8 mouse cellular contexts compared by ENCODE assay signal in genomic region chr2:162734286-162734685, GRCm38 (mm10).
"Had no signal": no experiment of that assay in that cellular context is flagged by ENCODE, and none has a peak within 500 bp of the region (broad histone marks: within the 10 kb centered on the region; RNA-seq: fewer than 3 reads in every experiment).

No protein-coding gene starts in this region.

- H3K4me3 ChIP-seq: limb, embryonic 13.5 days; midbrain, embryonic 13.5 days had no signal

- DNase-seq: kidney, postnatal 25 days; lung, adult 18-20 months; right cerebral cortex, postnatal 14 days; thymus, postnatal 14 days had no signal

- ATAC-seq: midbrain, embryonic 13.5 days had no signal

- H3K4me2 ChIP-seq: limb, embryonic 13.5 days; midbrain, embryonic 13.5 days had no signal

- H3K36me3 ChIP-seq: limb, embryonic 13.5 days; midbrain, embryonic 13.5 days had no signal

- H3K9me3 ChIP-seq: limb, embryonic 13.5 days; midbrain, embryonic 13.5 days had no signal

- H3K27me3 ChIP-seq: limb, embryonic 13.5 days; midbrain, embryonic 13.5 days had no signal

- H3K9ac ChIP-seq: limb, embryonic 13.5 days; liver, embryonic 14.5 days; midbrain, embryonic 13.5 days had no signal

- H3K27ac ChIP-seq: limb, embryonic 13.5 days; liver, embryonic 14.5 days; midbrain, embryonic 13.5 days; stomach, postnatal 0 days had no signal

- H3K4me1 ChIP-seq: limb, embryonic 13.5 days; midbrain, embryonic 13.5 days had no signal
